Mouse (Mus musculus): ENCODE data around the gene Tnxb. TPM values are rescaled to one million over a fixed set of nuclear protein-coding genes. Genes with fewer than 3 reads are reported as not detected.

Tnxb gene
- polyA plus RNA-seq, 1 experiment from 2014 or later = 2.2 TPM

Other genes starting within 250 kb of the Tnxb start
- gene Btnl4, start 193.2 kb upstream of the Tnxb start, polyA plus RNA-seq (2014; fragmentation: Nextera tagmentation; extraction: Ambion mirVana) = 1.1 and 3.3 TPM in 2 replicates
- 0.14 and 0.22 TPM in 2 replicates for gene Btnl6, start 153.2 kb upstream of the Tnxb start, polyA plus RNA-seq (2014; fragmentation: Nextera tagmentation; extraction: Ambion mirVana)
- 5.2 and 7.4 TPM in 2 replicates for gene Notch4, start 106.3 kb upstream of the Tnxb start, polyA plus RNA-seq (2014; fragmentation: Nextera tagmentation; extraction: Ambion mirVana)
- gene Gpsm3, start 80.7 kb upstream of the Tnxb start, polyA plus RNA-seq (2014; fragmentation: Nextera tagmentation; extraction: Ambion mirVana) = 10.3 and 12.6 TPM in 2 replicates
- 12.0 and 13.7 TPM in 2 replicates for gene Pbx2, start 79.3 kb upstream of the Tnxb start, polyA plus RNA-seq (2014; fragmentation: Nextera tagmentation; extraction: Ambion mirVana)
- gene Ager, start 72.7 kb upstream of the Tnxb start, polyA plus RNA-seq (2014; fragmentation: Nextera tagmentation; extraction: Ambion mirVana) = 2.3 and 2.9 TPM in 2 replicates
- gene Rnf5, start 66.8 kb upstream of the Tnxb start, polyA plus RNA-seq (2014; fragmentation: Nextera tagmentation; extraction: Ambion mirVana) = 109 and 110 TPM in 2 replicates
- 59.7 and 62.3 TPM in 2 replicates for gene Agpat1, start 66.3 kb upstream of the Tnxb start, polyA plus RNA-seq (2014; fragmentation: Nextera tagmentation; extraction: Ambion mirVana)
- 2.4 and 2.8 TPM in 2 replicates for gene Egfl8, start 54.6 kb upstream of the Tnxb start, polyA plus RNA-seq (2014; fragmentation: Nextera tagmentation; extraction: Ambion mirVana)
- gene Ppt2, start 42.0 kb upstream of the Tnxb start, polyA plus RNA-seq (2014; fragmentation: Nextera tagmentation; extraction: Ambion mirVana) = 34.8 and 35.1 TPM in 2 replicates
- gene Prrt1, start 41.0 kb upstream of the Tnxb start, polyA plus RNA-seq (2014; fragmentation: Nextera tagmentation; extraction: Ambion mirVana) = 0.46 and 0.53 TPM in 2 replicates
- gene Fkbpl, start 25.8 kb upstream of the Tnxb start, polyA plus RNA-seq (2014; fragmentation: Nextera tagmentation; extraction: Ambion mirVana) = 10.8 and 13.0 TPM in 2 replicates
- gene Atf6b, start 23.4 kb upstream of the Tnxb start, polyA plus RNA-seq (2014; fragmentation: Nextera tagmentation; extraction: Ambion mirVana) = 59.8 and 62.2 TPM in 2 replicates
- 0.23 and 0.28 TPM in 2 replicates for gene C4b, start 73.3 kb downstream of the Tnxb start, polyA plus RNA-seq (2014; fragmentation: Nextera tagmentation; extraction: Ambion mirVana)
- not detected in 2 replicates for gene Cyp21a1, start 134.0 kb downstream of the Tnxb start, polyA plus RNA-seq (2014; fragmentation: Nextera tagmentation; extraction: Ambion mirVana)
- gene Stk19, start 166.4 kb downstream of the Tnxb start, polyA plus RNA-seq (2014; fragmentation: Nextera tagmentation; extraction: Ambion mirVana) = 22.0 and 25.8 TPM in 2 replicates
- 58.2 and 63.4 TPM in 2 replicates for gene Dxo, start 166.5 kb downstream of the Tnxb start, polyA plus RNA-seq (2014; fragmentation: Nextera tagmentation; extraction: Ambion mirVana)
- 42.0 and 45.9 TPM in 2 replicates for gene Skiv2l, start 179.7 kb downstream of the Tnxb start, polyA plus RNA-seq (2014; fragmentation: Nextera tagmentation; extraction: Ambion mirVana)
- 121 and 123 TPM in 2 replicates for gene Nelfe, start 179.9 kb downstream of the Tnxb start, polyA plus RNA-seq (2014; fragmentation: Nextera tagmentation; extraction: Ambion mirVana)
- gene Cfb, start 192.0 kb downstream of the Tnxb start, polyA plus RNA-seq (2014; fragmentation: Nextera tagmentation; extraction: Ambion mirVana) = 19.4 and 24.2 TPM in 2 replicates
- gene Zbtb12, start 208.9 kb downstream of the Tnxb start, polyA plus RNA-seq (2014; fragmentation: Nextera tagmentation; extraction: Ambion mirVana) = 1.4 and 1.6 TPM in 2 replicates
- not detected in 2 replicates for gene Gm20547, start 211.5 kb downstream of the Tnxb start, polyA plus RNA-seq (2014; fragmentation: Nextera tagmentation; extraction: Ambion mirVana)
- gene C2, start 227.7 kb downstream of the Tnxb start, polyA plus RNA-seq (2014; fragmentation: Nextera tagmentation; extraction: Ambion mirVana) = 6.8 and 7.5 TPM in 2 replicates
- 73.4 and 75.2 TPM in 2 replicates for gene Ehmt2, start 227.9 kb downstream of the Tnxb start, polyA plus RNA-seq (2014; fragmentation: Nextera tagmentation; extraction: Ambion mirVana)
- gene Slc44a4, start 243.9 kb downstream of the Tnxb start, polyA plus RNA-seq (2014; fragmentation: Nextera tagmentation; extraction: Ambion mirVana) = 25.4 and 28.4 TPM in 2 replicates

Data from intestine, embryonic 14.5 days (tissue).